Mouse (Mus musculus): ENCODE measurements at regions not wholly inside any gene's neighbourhood (a gene's known extent, or its start where the extent isn't known, plus 50 kb on each side); places are given as distances from the start of the nearest gene placed in this dataset.
A peak's percentile ranks its signal among the peaks of the same experiment; 100 is the strongest.
"Not testable (repeated sequence)": the region's sequence is repeated elsewhere in the genome, so short reads cannot be mapped to it uniquely, and the experiment has no call there.

- WGBS, result 88% methylated on average over 9 of the region's 9 CpGs
- Histone ChIP-seq H3K4me2 (replicated peaks) (no peak overlapping the region), H3K27me3 (no peaks in the 10 kb centered on the region)
Measured at GRCm38 (mm10) chr13:104549016-104549415, 243.3 kb upstream of the Srek1ip1 start.

GRCm38 (mm10) chr13:104553329-104553728, 239.0 kb upstream of the Srek1ip1 start:
- Histone ChIP-seq H3K27ac (no peak overlapping the region), H3K4me1 (replicated peaks) (no peaks in the 10 kb centered on the region), H3K4me2 (replicated peaks) (no peak overlapping the region), H3K36me3 (no peaks in the 10 kb centered on the region), H3K9me3 (no peaks in the 10 kb centered on the region), H3K4me3 (replicated peaks) (no peak overlapping the region), H3K9ac (replicated peaks) (no peak overlapping the region), H3K27me3 (no peaks in the 10 kb centered on the region)
- 92% methylated on average over 3 of the region's 3 CpGs for WGBS
- ATAC-seq, result no peak

More at GRCm38 (mm10) chr13:104549016-104549415, 243.3 kb upstream of the Srek1ip1 start:
- Histone ChIP-seq H3K9ac (replicated peaks) (no peak overlapping the region), H3K36me3 (no peaks in the 10 kb centered on the region), H3K9me3 (no peaks in the 10 kb centered on the region), H3K4me1 (replicated peaks) (no peaks in the 10 kb centered on the region), H3K27ac (no peak overlapping the region), H3K4me3 (replicated peaks) (no peak overlapping the region)
- no peak for ATAC-seq

- not testable (repeated sequence) for H3K4me2 ChIP-seq (replicated peaks); H3K27me3 ChIP-seq; ATAC-seq; H3K4me3 ChIP-seq (replicated peaks); H3K27ac ChIP-seq; H3K9ac ChIP-seq (replicated peaks); H3K4me1 ChIP-seq (replicated peaks); H3K36me3 ChIP-seq; H3K9me3 ChIP-seq
- WGBS, result 47% methylated on average over 7 of the region's 7 CpGs
Measured at GRCm38 (mm10) chr13:104556609-104557008, 235.7 kb upstream of the Srek1ip1 start.

- Histone ChIP-seq H3K27ac (no peak overlapping the region), H3K4me2 (replicated peaks) (no peak overlapping the region), H3K36me3 (no peaks in the 10 kb centered on the region), H3K27me3 (no peaks in the 10 kb centered on the region), H3K4me1 (replicated peaks) (no peaks in the 10 kb centered on the region), H3K9ac (replicated peaks) (no peak overlapping the region), H3K9me3 (no peaks in the 10 kb centered on the region), H3K4me3 (replicated peaks) (no peak overlapping the region)
- 92% methylated on average over 5 of the region's 5 CpGs for WGBS
- ATAC-seq, result no peak
Measured at GRCm38 (mm10) chr13:104559876-104560275, 232.4 kb upstream of the Srek1ip1 start.

- no peak for ATAC-seq
- no peak overlapping the region for H3K4me2 ChIP-seq (replicated peaks)
- WGBS, result 73% methylated on average over 15 of the region's 15 CpGs
Measured at GRCm38 (mm10) chr13:104560500-104561114, 231.7 kb upstream of the Srek1ip1 start.

GRCm38 (mm10) chr13:104562536-104562935, 229.7 kb upstream of the Srek1ip1 start:
- Histone ChIP-seq H3K36me3 (no peaks in the 10 kb centered on the region), H3K4me2 (replicated peaks) (no peak overlapping the region), H3K4me1 (replicated peaks) (no peaks in the 10 kb centered on the region), H3K9ac (replicated peaks) (no peak overlapping the region), H3K27ac (no peak overlapping the region), H3K9me3 (no peaks in the 10 kb centered on the region), H3K4me3 (replicated peaks) (no peak overlapping the region), H3K27me3 (no peaks in the 10 kb centered on the region)
- 49% methylated on average over 3 of the region's 3 CpGs for WGBS
- no peak for ATAC-seq

More at GRCm38 (mm10) chr13:104560500-104561114, 231.7 kb upstream of the Srek1ip1 start:
- Histone ChIP-seq H3K4me3 (replicated peaks) (no peak overlapping the region), H3K9me3 (no peaks in the 10 kb centered on the region), H3K9ac (replicated peaks) (no peak overlapping the region), H3K27me3 (no peaks in the 10 kb centered on the region), H3K27ac (no peak overlapping the region), H3K36me3 (no peaks in the 10 kb centered on the region), H3K4me1 (replicated peaks) (no peaks in the 10 kb centered on the region)

- Histone ChIP-seq H3K9me3 (no peaks in the 10 kb centered on the region), H3K36me3 (no peaks in the 10 kb centered on the region), H3K4me3 (replicated peaks) (no peak overlapping the region), H3K27me3 (no peaks in the 10 kb centered on the region), H3K9ac (replicated peaks) (no peak overlapping the region), H3K27ac (no peak overlapping the region), H3K4me1 (replicated peaks) (no peaks in the 10 kb centered on the region), H3K4me2 (replicated peaks) (no peak overlapping the region)
- ATAC-seq, result no peak
- WGBS, result 48% methylated on average over 2 of the region's 2 CpGs
Measured at GRCm38 (mm10) chr13:104563019-104563418, 229.3 kb upstream of the Srek1ip1 start.

- Histone ChIP-seq H3K4me1 (replicated peaks) (no peaks in the 10 kb centered on the region), H3K27ac (no peak overlapping the region), H3K4me3 (replicated peaks) (no peak overlapping the region), H3K36me3 (no peaks in the 10 kb centered on the region), H3K27me3 (no peaks in the 10 kb centered on the region), H3K9ac (replicated peaks) (no peak overlapping the region), H3K4me2 (replicated peaks) (no peak overlapping the region), H3K9me3 (no peaks in the 10 kb centered on the region)
- 62% methylated on average over 7 of the region's 7 CpGs for WGBS
- ATAC-seq, result no peak
Measured at GRCm38 (mm10) chr13:104563889-104564288, 228.4 kb upstream of the Srek1ip1 start.

GRCm38 (mm10) chr13:104569765-104570164, 222.5 kb upstream of the Srek1ip1 start:
- Histone ChIP-seq H3K27ac (no peak overlapping the region), H3K4me3 (replicated peaks) (no peak overlapping the region), H3K27me3 (no peaks in the 10 kb centered on the region), H3K4me1 (replicated peaks) (no peaks in the 10 kb centered on the region), H3K9ac (replicated peaks) (no peak overlapping the region), H3K4me2 (replicated peaks) (no peak overlapping the region), H3K9me3 (no peaks in the 10 kb centered on the region), H3K36me3 (no peaks in the 10 kb centered on the region)
- no peak for ATAC-seq
- 68% methylated on average over 6 of the region's 6 CpGs for WGBS

GRCm38 (mm10) chr13:104572236-104572635, 220.0 kb upstream of the Srek1ip1 start:
- Histone ChIP-seq H3K27me3 (no peaks in the 10 kb centered on the region), H3K9me3 (no peaks in the 10 kb centered on the region), H3K4me1 (replicated peaks) (0 out of 2 replicates have a peak, but pooled peaks cover 3% of the 10 kb centered on the region), H3K27ac (no peak overlapping the region), H3K4me3 (replicated peaks) (no peak overlapping the region), H3K9ac (replicated peaks) (no peak overlapping the region), H3K36me3 (no peaks in the 10 kb centered on the region), H3K4me2 (replicated peaks) (no peak overlapping the region)
- 76% methylated on average over 10 of the region's 10 CpGs for WGBS
- no peak for ATAC-seq

GRCm38 (mm10) chr13:104574396-104574795, 217.9 kb upstream of the Srek1ip1 start:
- Histone ChIP-seq H3K27ac (no peak overlapping the region), H3K9me3 (no peaks in the 10 kb centered on the region), H3K4me1 (replicated peaks) (0 out of 2 replicates have a peak, but pooled peaks cover 3% of the 10 kb centered on the region), H3K4me3 (replicated peaks) (no peak overlapping the region), H3K36me3 (no peaks in the 10 kb centered on the region), H3K4me2 (replicated peaks) (no peak overlapping the region), H3K27me3 (no peaks in the 10 kb centered on the region), H3K9ac (replicated peaks) (no peak overlapping the region)
- 90% methylated on average over 5 of the region's 5 CpGs for WGBS
- ATAC-seq, result no peak

GRCm38 (mm10) chr13:104576188-104576789, 216.0 kb upstream of the Srek1ip1 start:
- Histone ChIP-seq H3K4me1 (replicated peaks) (0 out of 2 replicates have a peak, but pooled peaks cover 3% of the 10 kb centered on the region), H3K4me2 (replicated peaks) (no peak overlapping the region), H3K4me3 (replicated peaks) (no peak overlapping the region), H3K9ac (replicated peaks) (no peak overlapping the region), H3K27me3 (no peaks in the 10 kb centered on the region), H3K27ac (no peak overlapping the region), H3K9me3 (no peaks in the 10 kb centered on the region), H3K36me3 (no peaks in the 10 kb centered on the region)
- WGBS, result 76% methylated on average over 10 of the region's 10 CpGs
- ATAC-seq, result 0 out of 2 replicates have a peak, but pooled peaks have one; percentile 37

All from midbrain, embryonic 13.5 days (tissue).